Mouse (Mus musculus): ENCODE measurements around the gene Cdh23. TPM values are rescaled to one million over a fixed set of nuclear protein-coding genes. Genes with fewer than 3 reads are reported as not detected.

Cdh23 gene
- polyA plus RNA-seq, 1 experiment from 2014 or later = 0.25 TPM

- Histone ChIP-seq H3K4me1 (replicated peaks; ENCODE audit: insufficient read depth, low read length) (peaks cover 10% of the 10 kb centered on the region; the same call in 1 of the 2 replicates), H3K27ac (no peak overlapping the region), H3K9me3 (replicated peaks; ENCODE audit: low read length) (no peaks in the 10 kb centered on the region), H3K9ac (ENCODE audit: low read depth, low read length) (no peak overlapping the region), H3K4me2 (ENCODE audit: low read length) (no peak overlapping the region), H3K36me3 (ENCODE audit: insufficient read depth, low read length) (no peaks in the 10 kb centered on the region), H3K27me3 (ENCODE audit: insufficient read depth, low read length) (no peaks in the 10 kb centered on the region), H3K4me3 (replicated peaks; ENCODE audit: low read depth, low read length) (no peak overlapping the region)
- TF ChIP-seq CTCF (IDR thresholded peaks at IDR 0.05; ENCODE audit: low read depth) = no peak
- WGBS = 79% methylated on average over 9 of the region's 9 CpGs
- no peak for DNase-seq (ENCODE audit: low spot score)
- ATAC-seq (replicated peaks; ENCODE audit: low FRiP score, low read depth) = no peak
Observed at GRCm38 (mm10) chr10:60279941-60280301, 416.4 kb downstream of the Cdh23 start.

GRCm38 (mm10) chr10:60279290-60279940, 416.9 kb downstream of the Cdh23 start:
- H3K9ac ChIP-seq (ENCODE audit: low read depth, low read length) = no peak overlapping the region
- ATAC-seq (replicated peaks; ENCODE audit: low FRiP score, low read depth) = no peak
- H3K9me3 ChIP-seq (replicated peaks; ENCODE audit: low read length) = no peaks in the 10 kb centered on the region
- no peak overlapping the region for H3K4me3 ChIP-seq (replicated peaks; ENCODE audit: low read depth, low read length)
- no peaks in the 10 kb centered on the region for H3K27me3 ChIP-seq (ENCODE audit: insufficient read depth, low read length)
- peak overlapping the region; percentile 81 for H3K4me2 ChIP-seq (ENCODE audit: low read length)
- no peak for DNase-seq (ENCODE audit: low spot score)
- no peak overlapping the region for H3K27ac ChIP-seq
- TF ChIP-seq CTCF (IDR thresholded peaks at IDR 0.05; ENCODE audit: low read depth) = no peak
- peaks cover 10% of the 10 kb centered on the region; the same call in 1 of the 2 replicates for H3K4me1 ChIP-seq (replicated peaks; ENCODE audit: insufficient read depth, low read length)
- WGBS = 59% methylated on average over 8 of the region's 8 CpGs
- no peaks in the 10 kb centered on the region for H3K36me3 ChIP-seq (ENCODE audit: insufficient read depth, low read length)

DNA sequence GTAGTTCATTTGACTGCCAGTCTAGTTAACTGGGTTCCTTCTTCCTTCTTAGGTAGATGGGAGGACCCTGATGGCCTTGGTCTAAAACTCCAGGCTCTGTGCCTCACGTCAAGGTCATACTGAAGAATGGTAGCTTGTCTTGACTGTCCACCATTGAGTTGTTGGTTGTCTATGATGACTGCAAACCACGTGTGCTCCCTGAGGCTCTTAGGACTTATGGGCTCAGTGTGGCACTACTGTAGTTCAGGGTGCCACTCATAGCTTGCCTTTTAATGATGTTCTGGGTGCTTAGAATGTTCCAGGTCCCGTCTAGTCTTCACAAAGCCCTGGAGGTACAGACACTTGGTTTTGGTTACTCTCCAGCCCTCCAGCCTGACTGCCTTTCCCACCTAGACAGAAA, 417.5 kb downstream of the Cdh23 start:
- Histone ChIP-seq H3K4me3 (replicated peaks; ENCODE audit: low read depth, low read length) (peak overlapping the region; percentile 69; the same call in 1 of the 2 replicates), H3K27me3 (ENCODE audit: insufficient read depth, low read length) (no peaks in the 10 kb centered on the region), H3K4me1 (replicated peaks; ENCODE audit: insufficient read depth, low read length) (peaks cover 10% of the 10 kb centered on the region; the same call in 1 of the 2 replicates), H3K36me3 (ENCODE audit: insufficient read depth, low read length) (no peaks in the 10 kb centered on the region), H3K9ac (ENCODE audit: low read depth, low read length) (no peak overlapping the region), H3K9me3 (replicated peaks; ENCODE audit: low read length) (no peaks in the 10 kb centered on the region), H3K4me2 (ENCODE audit: low read length) (peak overlapping the region; percentile 81), H3K27ac (no peak overlapping the region)
- WGBS = 90% methylated on average over 3 of the region's 3 CpGs
- DNase-seq (ENCODE audit: low spot score) = no peak
- no peak for ATAC-seq (replicated peaks; ENCODE audit: low FRiP score, low read depth)
- TF ChIP-seq CTCF (IDR thresholded peaks at IDR 0.05; ENCODE audit: low read depth) = no peak

DNA sequence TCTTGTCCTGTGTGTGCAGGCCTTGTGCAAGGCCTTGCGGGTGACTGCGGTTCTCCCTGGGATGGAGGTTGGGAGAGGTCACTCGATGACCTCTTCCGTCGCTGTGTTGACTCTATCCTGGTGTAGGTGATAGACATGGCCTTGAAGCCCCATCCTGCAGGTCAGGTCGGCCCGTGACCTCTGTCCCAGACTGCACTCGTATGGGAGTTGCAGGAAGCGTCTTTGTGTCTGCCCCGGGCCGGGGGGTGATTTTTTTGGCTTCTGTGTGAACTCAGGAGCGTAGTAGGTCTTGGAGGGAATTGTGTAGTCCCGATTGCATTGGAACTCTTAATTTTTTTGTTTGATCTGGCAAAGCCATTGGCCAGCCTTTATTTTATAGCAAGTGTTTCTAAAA, 418.3 kb downstream of the Cdh23 start:
- DNase-seq (ENCODE audit: low spot score) = no peak
- no peaks in the 10 kb centered on the region for H3K9me3 ChIP-seq (replicated peaks; ENCODE audit: low read length)
- peaks cover 10% of the 10 kb centered on the region; the same call in 1 of the 2 replicates for H3K4me1 ChIP-seq (replicated peaks; ENCODE audit: insufficient read depth, low read length)
- no peaks in the 10 kb centered on the region for H3K27me3 ChIP-seq (ENCODE audit: insufficient read depth, low read length)
- peak overlapping the region; percentile 85 for H3K9ac ChIP-seq (ENCODE audit: low read depth, low read length)
- no peak; the same call in 1 of the 2 replicates for ATAC-seq (replicated peaks; ENCODE audit: low FRiP score, low read depth)
- no peaks in the 10 kb centered on the region for H3K36me3 ChIP-seq (ENCODE audit: insufficient read depth, low read length)
- H3K27ac ChIP-seq = peak overlapping the region; percentile 84
- TF ChIP-seq CTCF (IDR thresholded peaks at IDR 0.05; ENCODE audit: low read depth) = no peak
- 6% methylated on average over 13 of the region's 13 CpGs for WGBS
- peak overlapping the region; percentile 81 for H3K4me2 ChIP-seq (ENCODE audit: low read length)
- H3K4me3 ChIP-seq (replicated peaks; ENCODE audit: low read depth, low read length) = peak overlapping the region; percentile 69

GRCm38 (mm10) chr10:60277207-60278005, 418.9 kb downstream of the Cdh23 start, which contains the start of gene Psap:
Psap (plus strand) TSS chr10:60277627.
- H3K4me1 ChIP-seq (replicated peaks; ENCODE audit: insufficient read depth, low read length) = peaks cover 10% of the 10 kb centered on the region; the same call in 1 of the 2 replicates
- peak; percentile 27; the same call in 1 of the 2 replicates for TF ChIP-seq CTCF (IDR thresholded peaks at IDR 0.05; ENCODE audit: low read depth)
- H3K9me3 ChIP-seq (replicated peaks; ENCODE audit: low read length) = no peaks in the 10 kb centered on the region
- ATAC-seq (replicated peaks; ENCODE audit: low FRiP score, low read depth) = peak; percentile 90
- DNase-seq (ENCODE audit: low spot score) = peak; percentile 93
- peak within 1 kb of the TSS; percentile 85 for H3K9ac ChIP-seq (ENCODE audit: low read depth, low read length)
- peak within 1 kb of the TSS; percentile 84 for H3K27ac ChIP-seq
- WGBS = 2% methylated on average over 54 of the region's 54 CpGs
- peak within 1 kb of the TSS; percentile 81 for H3K4me2 ChIP-seq (ENCODE audit: low read length)
- no peaks in the 10 kb centered on the region for H3K36me3 ChIP-seq (ENCODE audit: insufficient read depth, low read length)
- no peaks in the 10 kb centered on the region for H3K27me3 ChIP-seq (ENCODE audit: insufficient read depth, low read length)
- peak within 1 kb of the TSS; percentile 69 for H3K4me3 ChIP-seq (replicated peaks; ENCODE audit: low read depth, low read length)

DNA sequence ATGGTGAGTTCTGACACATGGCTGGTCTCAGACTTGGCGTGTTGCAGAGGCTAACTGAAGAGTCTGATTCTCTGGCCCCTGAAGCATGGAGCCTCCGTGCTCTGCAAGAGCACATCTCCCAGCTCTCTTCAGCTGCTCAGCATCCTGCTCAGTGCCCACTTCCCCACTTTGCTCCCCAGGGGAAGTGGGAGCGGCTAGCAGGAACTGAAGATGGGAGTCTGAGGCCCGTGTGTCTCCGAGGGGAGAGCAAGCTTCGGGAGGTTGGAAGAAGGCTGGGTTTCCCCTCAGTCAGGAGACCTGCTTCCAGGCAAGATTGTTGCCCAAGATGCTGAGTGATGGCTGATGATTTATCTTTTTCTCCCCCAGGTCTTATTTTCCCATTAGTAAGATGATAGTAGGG, 422.9 kb downstream of the Cdh23 start:
- no peak overlapping the region for H3K4me3 ChIP-seq (replicated peaks; ENCODE audit: low read depth, low read length)
- no peak for TF ChIP-seq CTCF (IDR thresholded peaks at IDR 0.05; ENCODE audit: low read depth)
- no peaks in the 10 kb centered on the region for H3K9me3 ChIP-seq (replicated peaks; ENCODE audit: low read length)
- H3K36me3 ChIP-seq (ENCODE audit: insufficient read depth, low read length) = no peaks in the 10 kb centered on the region
- 54% methylated on average over 6 of the region's 6 CpGs for WGBS
- no peak for DNase-seq (ENCODE audit: low spot score)
- no peak overlapping the region for H3K9ac ChIP-seq (ENCODE audit: low read depth, low read length)
- no peak for ATAC-seq (replicated peaks; ENCODE audit: low FRiP score, low read depth)
- H3K4me2 ChIP-seq (ENCODE audit: low read length) = no peak overlapping the region
- H3K4me1 ChIP-seq (replicated peaks; ENCODE audit: insufficient read depth, low read length) = peaks cover 10% of the 10 kb centered on the region
- no peaks in the 10 kb centered on the region for H3K27me3 ChIP-seq (ENCODE audit: insufficient read depth, low read length)
- no peak overlapping the region for H3K27ac ChIP-seq

Measured in kidney, postnatal 0 days (tissue).